Mouse (Mus musculus) small intestine, adult 2 months (tissue): ENCODE data around the gene Vtcn1.

ENCODE experiments used
- CTCF ChIP-seq: fragments of 200-500 bp; IDR thresholded peaks from 2 replicates; pipeline ENCODE4 v1.5.1; 2012; ENCODE audit warnings: low read depth, mild to moderate bottlenecking, control low read depth, inconsistent platforms, low read length, moderate library complexity, mixed read lengths; ENCODE audit not compliant: insufficient replicate concordance, insufficient read length; ENCODE audit errors: extremely low read depth
- POLR2A ChIP-seq: fragments of 200-500 bp; IDR thresholded peaks from 2 replicates; pipeline ENCODE4 v1.6.1; 2012; ENCODE audit warnings: low read depth, mild to moderate bottlenecking, control low read depth, inconsistent platforms, low read length, moderate library complexity

DNA sequence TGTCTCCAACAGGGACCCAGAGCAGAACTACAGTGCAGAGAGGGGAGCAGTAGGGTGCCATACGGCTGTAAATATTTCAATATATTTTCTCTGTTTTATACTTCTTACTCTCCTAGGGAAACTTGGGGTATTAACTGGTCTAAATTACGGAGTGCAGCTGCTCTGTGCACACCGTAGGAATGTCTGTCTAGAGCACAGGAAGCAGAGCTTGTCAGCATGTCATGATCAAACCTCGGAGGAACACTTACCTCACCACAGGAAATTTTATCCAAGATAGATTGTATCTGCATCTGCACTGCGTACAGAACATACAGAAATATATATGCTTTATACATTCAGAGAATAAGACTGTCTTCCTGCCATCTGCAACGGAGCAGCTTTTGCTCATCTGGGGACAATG is 83.3 kb downstream of the Vtcn1 start:
- no peak for TF ChIP-seq CTCF
- no peak for TF ChIP-seq POLR2A
